Mouse (Mus musculus): Measurements from ENCODE around the gene Sstr5. TPM values are rescaled to one million over a fixed set of nuclear protein-coding genes. Genes with fewer than 3 reads are reported as not detected.

The Sstr5 gene
- total and polyA plus RNA-seq, 2 experiments, result not detected

DNA sequence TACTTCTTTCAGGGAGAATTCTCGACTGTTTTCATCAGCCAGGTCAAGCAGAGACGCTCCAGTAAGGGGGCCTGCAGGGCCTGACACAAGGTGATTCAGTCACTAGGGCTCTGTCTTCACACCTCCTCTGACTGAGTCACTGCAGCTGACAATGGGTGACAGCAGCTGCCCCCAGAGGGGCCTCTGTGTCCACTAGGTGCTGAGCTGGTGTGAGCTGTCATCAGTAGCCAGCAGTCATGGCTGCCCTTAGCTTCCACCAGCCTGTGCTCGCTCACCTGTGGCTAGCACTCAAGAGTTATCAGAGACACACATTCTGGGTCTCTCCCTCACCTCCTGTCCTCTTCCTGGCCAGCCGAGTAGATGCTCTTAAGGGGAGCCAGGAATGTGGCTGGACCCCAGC, 16.3 kb downstream of the Sstr5 start:
- Histone ChIP-seq H3K4me3 (ENCODE audit: insufficient read depth, low read depth, low read length) (no peak overlapping the region), H3K27ac (replicated peaks; ENCODE audit: insufficient read depth, low read depth, low read length) (no peak overlapping the region), H3K27me3 (ENCODE audit: control insufficient read depth, insufficient read depth, low read length) (no peaks in the 10 kb centered on the region), H3K79me2 (ENCODE audit: control insufficient read depth, insufficient read depth, low read length) (no peaks in the 10 kb centered on the region), H3K36me3 (ENCODE audit: control insufficient read depth, insufficient read depth, low read length) (no peaks in the 10 kb centered on the region), H3K4me1 (ENCODE audit: control insufficient read depth, insufficient read depth, low read length) (no peaks in the 10 kb centered on the region), H3K9ac (ENCODE audit: low read depth, low read length) (no peak overlapping the region)
- no peak for DNase-seq (ENCODE audit: extremely low read depth, low read depth, low spot score)
- 53% methylated on average over 4 of the region's 4 CpGs for WGBS
- TF ChIP-seq CTCF (IDR thresholded peaks at IDR 0.05; ENCODE audit: low read depth, low read length) (no peak), POLR2A (IDR thresholded peaks at IDR 0.05; ENCODE audit: extremely low read depth, insufficient read depth, low read length) (no peak)

DNA sequence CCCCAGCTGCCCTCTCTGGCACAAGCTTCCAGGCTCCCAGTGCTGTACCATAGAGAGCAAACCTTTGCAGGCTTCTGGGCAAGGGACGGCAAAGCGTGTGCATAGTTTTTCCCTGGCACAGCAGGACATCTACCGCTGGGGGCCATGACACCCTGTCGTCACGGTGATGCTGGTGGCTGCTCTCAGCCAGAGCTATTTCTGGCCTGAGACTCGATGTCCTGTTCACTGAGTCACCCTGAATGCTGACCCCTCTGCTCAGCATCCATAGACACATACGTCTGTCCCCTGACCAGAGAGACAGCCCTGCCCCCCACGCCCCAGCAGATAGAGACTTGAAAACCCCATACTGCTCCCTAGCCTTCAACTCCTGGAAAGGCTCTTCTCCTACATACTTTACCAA, 16.9 kb downstream of the Sstr5 start:
- Histone ChIP-seq H3K9ac (ENCODE audit: low read depth, low read length) (no peak overlapping the region), H3K27me3 (ENCODE audit: control insufficient read depth, insufficient read depth, low read length) (no peaks in the 10 kb centered on the region), H3K4me3 (ENCODE audit: insufficient read depth, low read depth, low read length) (no peak overlapping the region), H3K79me2 (ENCODE audit: control insufficient read depth, insufficient read depth, low read length) (no peaks in the 10 kb centered on the region), H3K27ac (replicated peaks; ENCODE audit: insufficient read depth, low read depth, low read length) (no peak overlapping the region), H3K4me1 (ENCODE audit: control insufficient read depth, insufficient read depth, low read length) (no peaks in the 10 kb centered on the region), H3K36me3 (ENCODE audit: control insufficient read depth, insufficient read depth, low read length) (no peaks in the 10 kb centered on the region)
- TF ChIP-seq CTCF (IDR thresholded peaks at IDR 0.05; ENCODE audit: low read depth, low read length) (no peak), POLR2A (IDR thresholded peaks at IDR 0.05; ENCODE audit: extremely low read depth, insufficient read depth, low read length) (no peak)
- 54% methylated on average over 8 of the region's 8 CpGs for WGBS
- DNase-seq (ENCODE audit: extremely low read depth, low read depth, low spot score), result no peak

GRCm38 (mm10) chr17:25475946-25476744, 20.9 kb downstream of the Sstr5 start:
- no peak overlapping the region for H3K4me3 ChIP-seq (ENCODE audit: insufficient read depth, low read depth, low read length)
- no peak overlapping the region for H3K27ac ChIP-seq (replicated peaks; ENCODE audit: insufficient read depth, low read depth, low read length)
- no peaks in the 10 kb centered on the region for H3K36me3 ChIP-seq (ENCODE audit: control insufficient read depth, insufficient read depth, low read length)
- no peaks in the 10 kb centered on the region for H3K27me3 ChIP-seq (ENCODE audit: control insufficient read depth, insufficient read depth, low read length)
- H3K4me1 ChIP-seq (ENCODE audit: control insufficient read depth, insufficient read depth, low read length), result no peaks in the 10 kb centered on the region
- no peak overlapping the region for H3K9ac ChIP-seq (ENCODE audit: low read depth, low read length)
- H3K79me2 ChIP-seq (ENCODE audit: control insufficient read depth, insufficient read depth, low read length), result no peaks in the 10 kb centered on the region
- TF ChIP-seq POLR2A (IDR thresholded peaks at IDR 0.05; ENCODE audit: extremely low read depth, insufficient read depth, low read length), result no peak
- TF ChIP-seq CTCF (IDR thresholded peaks at IDR 0.05; ENCODE audit: low read depth, low read length), result peak; percentile 48; the same call in 1 of the 2 replicates
- peak; percentile 10 for DNase-seq (ENCODE audit: extremely low read depth, low read depth, low spot score)
- WGBS, result 39% methylated on average over 19 of the region's 19 CpGs

- 2% methylated on average over 38 of the region's 38 CpGs for WGBS
- Histone ChIP-seq H3K9ac (ENCODE audit: low read depth, low read length) (0 out of 2 replicates have a peak overlapping the region, but pooled peaks have one; percentile 10), H3K4me1 (ENCODE audit: control insufficient read depth, insufficient read depth, low read length) (no peaks in the 10 kb centered on the region), H3K27me3 (ENCODE audit: control insufficient read depth, insufficient read depth, low read length) (no peaks in the 10 kb centered on the region), H3K27ac (replicated peaks; ENCODE audit: insufficient read depth, low read depth, low read length) (no peak overlapping the region), H3K79me2 (ENCODE audit: control insufficient read depth, insufficient read depth, low read length) (no peaks in the 10 kb centered on the region), H3K36me3 (ENCODE audit: control insufficient read depth, insufficient read depth, low read length) (no peaks in the 10 kb centered on the region), H3K4me3 (ENCODE audit: insufficient read depth, low read depth, low read length) (peak overlapping the region; percentile 36; the same call in 1 of the 2 replicates)
- DNase-seq (ENCODE audit: extremely low read depth, low read depth, low spot score), result peak; percentile 37
- TF ChIP-seq CTCF (IDR thresholded peaks at IDR 0.05; ENCODE audit: low read depth, low read length), result peak; percentile 76
- no peak for TF ChIP-seq POLR2A (IDR thresholded peaks at IDR 0.05; ENCODE audit: extremely low read depth, insufficient read depth, low read length)
These were observed 22.6 kb downstream of the Sstr5 start for GRCm38 (mm10) chr17:25474330-25475077.

GRCm38 (mm10) chr17:25472044-25472443, 25.0 kb downstream of the Sstr5 start:
- Histone ChIP-seq H3K9ac (ENCODE audit: low read depth, low read length) (no peak overlapping the region), H3K36me3 (ENCODE audit: control insufficient read depth, insufficient read depth, low read length) (no peaks in the 10 kb centered on the region), H3K79me2 (ENCODE audit: control insufficient read depth, insufficient read depth, low read length) (no peaks in the 10 kb centered on the region), H3K27ac (replicated peaks; ENCODE audit: insufficient read depth, low read depth, low read length) (no peak overlapping the region), H3K4me1 (ENCODE audit: control insufficient read depth, insufficient read depth, low read length) (no peaks in the 10 kb centered on the region), H3K4me3 (ENCODE audit: insufficient read depth, low read depth, low read length) (no peak overlapping the region), H3K27me3 (ENCODE audit: control insufficient read depth, insufficient read depth, low read length) (no peaks in the 10 kb centered on the region)
- WGBS, result 25% methylated on average over 14 of the region's 14 CpGs
- no peak for DNase-seq (ENCODE audit: extremely low read depth, low read depth, low spot score)
- TF ChIP-seq POLR2A (IDR thresholded peaks at IDR 0.05; ENCODE audit: extremely low read depth, insufficient read depth, low read length) (no peak), CTCF (IDR thresholded peaks at IDR 0.05; ENCODE audit: low read depth, low read length) (no peak)

All from liver, adult 2 months (tissue).